Mouse (Mus musculus): Measurements from ENCODE around the gene Tmem140.

Tmem140 gene

DNA sequence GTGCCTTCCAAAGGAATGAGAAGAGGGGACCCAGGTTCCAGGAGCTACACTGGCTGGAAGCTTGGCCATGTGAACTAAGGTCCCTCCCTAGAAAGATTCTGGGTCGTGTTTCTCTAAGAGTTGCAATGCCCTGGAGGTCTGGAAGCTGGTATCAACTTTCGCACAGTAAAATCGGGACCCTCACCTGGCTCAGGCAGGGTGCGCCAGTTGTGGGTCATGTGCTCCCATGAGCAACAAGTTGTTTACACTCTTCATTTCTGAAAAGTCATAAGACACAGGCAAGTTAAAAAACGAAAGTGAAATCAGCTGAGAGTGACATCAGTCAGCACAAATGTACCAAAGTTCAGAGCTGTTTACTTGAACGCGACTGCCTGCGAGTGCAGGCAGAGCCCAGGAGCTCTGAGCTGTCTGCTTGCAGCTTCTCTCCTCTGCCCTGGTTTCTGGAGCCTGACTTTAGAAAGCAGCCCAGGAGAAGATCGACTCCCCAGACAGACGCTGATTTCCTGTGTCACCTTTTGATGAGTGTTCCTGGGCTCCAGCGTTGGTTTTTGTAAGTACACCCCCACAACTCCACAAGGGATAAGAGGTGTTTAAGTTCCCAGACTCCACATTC lies at the start of gene Tmem140:
Gene Tmem140 (plus strand): TSS at position 356 of the 613 bp plus-strand sequence.
- DNase-seq = no peak

DNA sequence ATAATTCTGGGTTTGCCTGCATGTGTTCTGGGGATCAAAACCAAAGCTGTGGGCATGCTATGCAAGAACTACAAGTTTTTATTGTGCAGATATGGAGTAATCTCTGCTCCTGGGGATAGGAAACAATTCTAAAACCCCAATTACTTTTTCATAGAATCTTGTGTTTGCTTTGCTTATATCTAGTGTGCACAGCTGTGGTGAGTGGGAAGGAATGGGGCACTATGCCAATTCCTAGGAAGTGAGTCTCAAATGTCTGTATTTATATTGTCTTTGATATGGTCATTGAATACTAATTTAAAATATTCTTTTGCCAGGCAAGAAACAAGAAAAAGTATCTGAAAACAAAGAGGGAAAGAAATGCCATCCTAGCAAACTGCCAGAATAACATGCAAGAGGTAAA lies 38.5 kb upstream of the Tmem140 start:
- no peak for DNase-seq

GRCm38 (mm10) chr6:34832352-34832751 lies 30.6 kb upstream of the Tmem140 start:
- DNase-seq = no peak

GRCm38 (mm10) chr6:34861546-34862053 lies 1.3 kb upstream of the Tmem140 start:
- peak; percentile 5 for DNase-seq

GRCm38 (mm10) chr6:34862381-34862780 lies 565 bp upstream of the Tmem140 start:
- DNase-seq = peak; percentile 26

DNA sequence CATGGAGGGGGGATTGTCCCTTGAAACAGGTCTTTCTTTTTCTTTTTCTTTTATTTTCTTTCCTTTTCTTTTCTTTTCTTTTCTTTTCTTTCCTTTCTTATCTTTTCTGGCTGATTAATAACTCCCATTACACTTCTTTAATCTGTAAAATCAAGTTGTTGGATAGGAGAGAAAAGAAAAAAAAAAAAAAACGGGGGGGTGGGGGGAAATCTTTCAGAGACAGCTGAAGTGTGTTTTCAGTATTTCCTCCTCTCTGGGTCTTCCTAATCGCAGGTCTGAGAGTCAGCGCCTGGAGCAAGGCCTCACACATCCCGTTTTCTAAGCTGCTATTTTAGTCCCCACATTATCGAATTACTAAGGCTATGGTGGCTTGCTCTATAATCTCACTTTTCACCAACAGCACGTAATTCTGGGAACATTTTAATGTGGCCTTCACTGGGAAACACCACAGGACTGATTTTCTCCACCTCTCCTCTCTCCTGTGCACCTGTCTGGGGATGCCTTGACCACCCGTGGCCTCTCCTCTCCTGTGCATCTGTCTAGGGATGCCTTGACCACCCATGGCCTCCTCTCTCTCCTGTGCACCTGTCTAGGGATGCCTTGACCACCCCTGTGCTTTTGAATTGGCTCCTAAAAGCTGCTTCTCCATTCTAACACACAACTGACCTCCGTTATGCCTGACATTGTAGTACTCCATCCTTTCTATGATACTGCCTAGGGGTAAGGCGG lies 1.0 kb downstream of the Tmem140 start:
- no peak for DNase-seq

- DNase-seq = no peak
Measured at GRCm38 (mm10) chr6:34865213-34865612, 2.3 kb downstream of the Tmem140 start.

GRCm38 (mm10) chr6:34865711-34866593 lies 3.0 kb downstream of the Tmem140 start:
- no peak for DNase-seq

DNA sequence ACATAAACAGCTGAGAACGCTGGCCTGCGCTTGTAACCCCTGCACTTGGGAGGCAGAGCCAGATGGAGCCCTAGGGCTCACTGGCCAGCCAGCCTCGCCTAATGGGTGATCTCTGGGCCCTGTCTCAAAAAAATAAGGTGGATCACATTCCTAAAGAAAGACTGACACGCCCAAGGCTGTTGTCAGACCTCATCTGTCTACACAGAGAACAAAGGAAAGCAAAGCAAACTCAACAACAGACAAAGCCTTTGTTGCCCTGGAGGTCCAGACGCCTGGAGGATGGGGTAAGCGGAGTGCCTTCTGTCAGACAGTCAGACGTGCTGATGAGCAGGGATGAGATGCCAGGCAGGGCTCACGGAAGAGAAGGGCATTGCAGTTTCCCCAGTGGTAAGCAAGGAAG lies 3.8 kb downstream of the Tmem140 start:
- DNase-seq = no peak

- no peak for DNase-seq
Measured at GRCm38 (mm10) chr6:34867301-34867994, 4.5 kb downstream of the Tmem140 start.

DNA sequence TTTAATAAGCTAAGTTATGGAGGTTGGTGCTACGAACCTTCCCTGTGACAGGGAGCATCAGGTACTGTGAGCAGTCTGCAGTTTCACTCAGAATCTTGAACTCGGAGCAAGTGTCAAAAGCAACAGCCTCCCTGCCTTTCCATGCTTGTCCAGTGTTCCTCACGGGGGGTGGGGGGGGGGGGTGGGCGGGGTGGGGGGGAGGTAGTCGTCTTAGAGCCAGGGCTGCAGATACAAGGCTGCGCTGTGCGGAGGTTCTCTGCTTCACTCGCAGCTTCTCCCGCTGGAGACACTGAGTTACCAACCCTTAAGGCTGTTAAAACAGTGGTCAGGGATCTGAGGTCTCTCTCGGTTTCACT lies 5.0 kb downstream of the Tmem140 start:
- DNase-seq = no peak

GRCm38 (mm10) chr6:34868507-34869217 lies 5.7 kb downstream of the Tmem140 start:
- DNase-seq = no peak

- peak; percentile 82 for DNase-seq
Measured at GRCm38 (mm10) chr6:34869225-34869915, 6.4 kb downstream of the Tmem140 start.

DNA sequence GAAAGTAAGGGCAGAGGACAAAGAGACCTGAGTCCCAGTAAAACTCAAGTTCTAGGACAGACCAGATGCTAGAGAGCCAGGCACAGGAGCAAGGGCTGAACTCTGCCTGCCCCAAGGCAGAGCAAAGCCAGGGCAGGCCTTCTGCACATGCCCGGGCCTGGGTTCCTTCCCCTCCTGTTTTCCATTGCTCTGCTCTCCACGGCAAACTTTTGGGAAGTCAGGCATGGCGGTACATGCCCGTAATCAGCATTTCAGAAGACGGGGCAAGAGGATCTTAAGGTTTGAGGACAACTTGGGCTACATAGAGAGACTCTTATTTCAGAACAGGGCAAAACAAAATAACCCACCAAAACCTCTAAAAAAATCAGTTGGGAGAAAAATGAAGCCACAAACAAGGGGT lies 7.2 kb downstream of the Tmem140 start:
- no peak for DNase-seq

- no peak for DNase-seq
Measured at GRCm38 (mm10) chr6:34870724-34871123, 7.8 kb downstream of the Tmem140 start.

DNA sequence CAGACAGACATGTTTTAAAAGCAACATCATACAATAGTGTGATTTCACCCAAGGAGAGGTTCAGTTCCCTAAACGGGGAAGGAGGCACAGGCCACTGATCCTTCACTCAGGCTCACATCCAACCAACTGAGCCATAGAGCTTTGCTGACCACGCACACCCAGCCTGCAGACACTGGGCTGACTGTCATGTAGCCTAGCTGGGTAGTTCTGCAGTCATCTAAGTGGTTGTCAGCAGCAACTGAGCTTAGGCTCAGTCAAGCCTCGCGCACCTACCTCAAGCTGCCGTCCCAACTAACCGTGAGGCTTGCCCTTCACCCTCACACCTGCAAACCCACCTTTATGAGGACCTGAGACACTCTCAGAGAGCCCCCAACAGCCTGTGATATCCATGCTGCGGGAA lies 9.0 kb downstream of the Tmem140 start:
- DNase-seq = no peak

DNA sequence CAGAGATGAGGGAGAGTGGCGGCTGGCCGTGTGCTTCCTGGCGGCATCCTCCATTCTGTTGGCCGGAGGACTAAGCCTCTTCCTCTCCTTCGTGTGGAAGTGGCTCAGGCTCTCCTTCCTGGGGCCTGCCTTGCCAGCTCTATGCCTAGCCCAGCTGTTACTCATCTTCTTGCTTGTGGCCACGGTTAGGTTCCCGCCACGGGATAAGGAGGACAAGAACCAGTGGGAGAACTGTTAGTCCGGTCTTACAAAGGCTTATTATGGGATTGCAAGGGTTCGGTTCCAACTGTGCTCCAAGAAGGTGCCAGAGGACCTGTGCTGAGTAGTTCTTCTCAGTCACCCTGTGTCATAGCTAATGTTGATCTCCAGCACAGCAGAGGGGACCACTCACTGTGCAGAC lies 9.9 kb downstream of the Tmem140 start:
- DNase-seq = no peak

DNA sequence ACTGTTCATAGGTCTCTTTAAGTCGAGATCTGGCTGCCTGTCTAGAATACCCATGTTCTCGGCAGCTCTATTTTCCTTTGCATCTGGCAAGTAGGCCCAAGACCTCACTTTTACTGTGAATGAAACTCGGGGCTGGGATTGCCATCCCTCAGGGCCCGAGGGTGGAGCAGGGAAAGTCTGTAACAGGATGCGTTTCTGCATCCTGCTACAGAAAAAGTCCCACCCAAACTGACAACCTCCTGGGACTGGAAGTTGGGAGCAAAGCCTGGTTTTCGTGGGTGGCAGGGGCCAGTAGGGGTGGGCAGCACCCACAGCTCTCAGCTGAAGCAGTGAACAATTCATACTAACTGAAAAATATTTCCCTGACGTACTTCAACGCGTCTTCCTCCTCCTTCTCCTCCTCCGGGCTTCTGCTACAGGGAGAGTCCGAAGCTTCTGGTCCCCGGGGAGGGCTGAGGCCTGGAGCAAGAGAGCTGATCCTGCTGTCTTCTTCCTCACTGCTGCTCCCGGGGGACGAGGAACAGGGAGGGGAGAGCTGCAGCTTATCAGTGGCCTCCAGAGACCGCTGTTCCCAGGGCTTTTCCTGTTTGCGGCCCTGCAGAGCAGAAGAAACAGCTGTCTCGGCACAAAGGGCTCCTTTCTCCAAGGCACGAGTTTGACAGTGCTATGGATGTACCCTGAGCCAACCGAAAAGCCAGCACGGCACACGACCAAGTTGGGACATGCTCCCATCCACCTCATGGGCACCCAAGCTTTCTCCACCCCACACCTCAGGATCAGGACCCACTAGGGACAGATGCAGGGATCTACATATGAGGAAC lies 11.4 kb downstream of the Tmem140 start:
- peak; percentile 88 for DNase-seq

- peak; percentile 64 for DNase-seq
Measured at GRCm38 (mm10) chr6:34875268-34875761, 12.4 kb downstream of the Tmem140 start.
